Mouse (Mus musculus): ENCODE data around the gene Camkk1. TPM values are rescaled to one million over a fixed set of nuclear protein-coding genes. Genes with fewer than 3 reads are reported as not detected.

Gene Camkk1
- polyA plus RNA-seq, 1 experiment from 2014 or later: 17.1 TPM

DNA sequence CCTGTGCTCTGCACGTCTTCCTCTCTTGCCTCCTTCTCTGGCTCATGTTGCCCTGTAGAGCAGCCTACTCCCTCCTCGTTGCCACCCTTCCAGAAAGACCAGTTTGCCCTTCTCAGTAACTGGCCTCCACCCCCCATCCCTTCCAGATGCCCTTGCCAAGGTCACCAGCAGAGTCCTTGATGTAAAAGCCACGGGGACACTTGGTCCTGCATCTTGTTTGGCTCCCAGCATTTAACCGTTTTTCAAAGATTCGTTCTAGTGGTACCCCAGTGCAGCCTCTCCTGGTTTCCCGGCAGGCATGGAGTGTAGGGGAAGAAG lies 2.7 kb upstream of the Camkk1 start:
- no peak overlapping the region for H3K4me2 ChIP-seq (replicated peaks)
- no peaks in the 10 kb centered on the region for H3K9me3 ChIP-seq
- ATAC-seq: no peak
- no peak overlapping the region for H3K27ac ChIP-seq
- WGBS: 78% methylated on average over 6 of the region's 6 CpGs
- peaks cover 22% of the 10 kb centered on the region for H3K4me1 ChIP-seq (replicated peaks)
- H3K9ac ChIP-seq (replicated peaks): no peak overlapping the region
- no peaks in the 10 kb centered on the region for H3K36me3 ChIP-seq
- peaks cover 25% of the 10 kb centered on the region for H3K27me3 ChIP-seq
- no peak overlapping the region for H3K4me3 ChIP-seq (replicated peaks)

DNA sequence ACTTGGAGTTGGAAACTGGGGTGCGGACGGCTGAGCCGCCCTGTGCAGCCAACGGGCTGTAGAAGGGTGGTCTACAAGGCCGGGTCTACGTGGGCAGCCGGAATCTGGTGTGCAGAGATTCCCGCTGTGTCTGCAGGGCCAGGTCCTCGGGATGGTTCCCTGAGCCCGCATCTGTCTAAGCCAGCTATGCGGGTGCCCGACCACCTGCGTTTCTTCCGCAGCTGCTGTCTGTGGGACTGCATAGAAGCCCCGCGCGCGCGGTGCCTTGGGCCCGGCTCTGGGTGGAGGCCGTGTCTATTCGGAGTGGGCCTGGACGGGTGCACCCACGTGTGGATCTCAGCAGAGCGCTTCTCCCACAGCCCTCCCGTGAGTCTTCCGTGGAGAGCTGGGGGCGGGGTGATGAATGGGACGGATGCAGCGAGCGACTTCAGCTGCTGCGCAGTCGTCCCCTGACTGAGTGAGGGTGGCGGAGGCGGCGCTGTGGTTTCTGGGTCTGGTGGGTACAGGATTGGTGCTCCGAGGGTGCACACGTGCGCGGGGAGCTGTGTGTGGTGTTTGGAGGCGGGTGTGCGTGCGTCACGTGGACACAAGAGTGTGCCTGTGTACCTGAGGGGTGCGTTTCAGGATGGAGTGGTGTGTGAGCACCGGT lies 463 bp downstream of the Camkk1 start:
- no peaks in the 10 kb centered on the region for H3K36me3 ChIP-seq
- peak overlapping the region; percentile 22 for H3K27ac ChIP-seq
- H3K9me3 ChIP-seq: no peaks in the 10 kb centered on the region
- whole genome bisulfite sequencing: under 1% methylated on average over 46 of the region's 46 CpGs
- peak overlapping the region; percentile 89 for H3K4me2 ChIP-seq (replicated peaks)
- peak overlapping the region; percentile 54 for H3K4me3 ChIP-seq (replicated peaks)
- H3K9ac ChIP-seq (replicated peaks): peak overlapping the region; percentile 71
- peaks cover 35% of the 10 kb centered on the region for H3K27me3 ChIP-seq
- ATAC-seq: peak; percentile 80
- H3K4me1 ChIP-seq (replicated peaks): peaks cover 35% of the 10 kb centered on the region

DNA sequence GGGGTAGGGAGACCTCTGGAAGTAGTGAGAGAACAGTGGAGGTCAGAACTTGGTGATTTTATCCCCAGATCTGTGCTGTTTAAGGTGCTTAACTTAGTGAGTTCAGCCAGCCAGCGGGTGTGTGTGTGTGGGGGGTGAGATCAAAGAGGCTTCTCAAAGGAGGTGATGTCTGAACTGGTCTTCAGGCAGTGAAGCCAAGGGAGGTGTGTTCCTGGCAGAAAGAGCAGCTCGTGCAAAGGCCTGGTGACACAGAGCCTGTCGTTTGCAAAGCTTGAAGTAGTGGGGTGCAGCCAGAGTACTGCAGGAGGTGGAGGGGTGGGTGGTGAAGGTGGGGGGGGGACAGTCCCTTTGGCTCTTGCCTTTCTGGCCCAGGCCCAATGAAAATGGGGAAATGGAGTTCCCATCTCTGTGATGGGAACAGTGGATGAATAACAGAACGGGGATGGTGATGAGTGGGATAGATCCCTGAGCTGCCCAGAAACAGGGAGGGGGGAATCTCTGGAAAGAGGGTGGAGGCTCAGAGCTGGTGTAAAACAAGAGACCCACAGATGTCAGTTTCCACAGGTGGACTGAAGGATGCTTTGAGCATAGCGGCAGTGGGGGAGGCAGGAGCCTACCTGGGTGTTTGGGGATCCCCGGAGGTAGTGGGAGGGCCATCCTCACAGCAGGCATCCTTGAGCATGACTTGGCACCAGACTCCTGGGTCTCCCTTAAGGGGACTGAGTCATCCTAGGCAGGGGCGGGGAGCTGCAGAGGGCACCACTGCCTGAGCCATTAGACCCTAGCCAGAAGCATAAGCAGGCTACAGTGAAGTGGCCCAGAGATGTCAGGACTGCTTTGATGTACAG lies 2.4 kb downstream of the Camkk1 start:
- WGBS: 57% methylated on average over 7 of the region's 7 CpGs
- no peak overlapping the region for H3K27ac ChIP-seq
- no peak overlapping the region for H3K4me3 ChIP-seq (replicated peaks)
- no peaks in the 10 kb centered on the region for H3K36me3 ChIP-seq
- H3K27me3 ChIP-seq: peaks cover 35% of the 10 kb centered on the region
- no peak overlapping the region for H3K4me2 ChIP-seq (replicated peaks)
- peaks cover 36% of the 10 kb centered on the region for H3K4me1 ChIP-seq (replicated peaks)
- H3K9me3 ChIP-seq: no peaks in the 10 kb centered on the region
- ATAC-seq: no peak
- H3K9ac ChIP-seq (replicated peaks): no peak overlapping the region

DNA sequence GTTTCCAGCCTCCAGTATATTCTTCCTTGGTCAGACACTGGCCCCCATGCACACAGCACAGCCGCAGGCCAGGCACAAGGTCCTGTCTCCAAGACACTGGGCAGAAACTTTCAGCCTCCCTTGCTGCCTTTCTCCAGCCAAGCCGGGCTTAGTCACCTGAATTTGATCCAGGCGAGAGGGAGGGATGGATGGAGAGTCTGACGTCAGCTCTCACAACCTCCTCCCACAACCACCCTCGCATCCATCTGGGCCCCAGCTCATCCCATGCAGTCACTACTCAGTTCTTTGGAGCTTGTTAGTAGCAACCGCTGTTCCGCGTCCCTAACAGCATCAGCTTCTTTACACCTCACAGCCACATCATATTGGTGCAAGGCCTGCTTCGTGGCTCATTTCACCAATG lies 4.3 kb downstream of the Camkk1 start:
- H3K27me3 ChIP-seq: peaks cover 24% of the 10 kb centered on the region
- no peaks in the 10 kb centered on the region for H3K9me3 ChIP-seq
- H3K36me3 ChIP-seq: no peaks in the 10 kb centered on the region
- H3K4me1 ChIP-seq (replicated peaks): peaks cover 36% of the 10 kb centered on the region
- H3K27ac ChIP-seq: no peak overlapping the region
- no peak overlapping the region for H3K4me2 ChIP-seq (replicated peaks)
- WGBS: 50% methylated on average over 9 of the region's 9 CpGs
- no peak overlapping the region for H3K4me3 ChIP-seq (replicated peaks)
- no peak overlapping the region for H3K9ac ChIP-seq (replicated peaks)
- no peak for ATAC-seq

DNA sequence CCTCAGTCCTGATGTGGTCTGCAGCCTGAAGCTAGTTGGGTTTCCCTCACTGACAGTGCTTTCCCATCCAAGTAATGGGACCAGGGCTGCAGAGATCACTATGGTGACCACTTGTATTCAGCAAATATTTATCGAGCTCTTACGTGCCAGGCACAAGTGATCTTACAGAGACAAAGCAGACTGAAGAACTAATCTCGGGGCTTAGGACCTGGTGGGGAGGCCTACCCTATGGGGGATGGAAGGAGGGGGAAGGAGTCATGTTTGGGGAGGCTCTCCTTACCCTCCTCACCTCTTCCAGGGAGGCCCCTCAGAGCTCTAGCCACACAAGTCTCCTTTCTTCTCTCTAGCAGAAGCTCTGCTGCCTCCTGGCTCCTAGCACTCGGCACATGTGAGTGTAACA lies 5.0 kb downstream of the Camkk1 start:
- H3K36me3 ChIP-seq: no peaks in the 10 kb centered on the region
- no peak for ATAC-seq
- peaks cover 33% of the 10 kb centered on the region for H3K4me1 ChIP-seq (replicated peaks)
- H3K9ac ChIP-seq (replicated peaks): no peak overlapping the region
- H3K27ac ChIP-seq: no peak overlapping the region
- H3K4me3 ChIP-seq (replicated peaks): no peak overlapping the region
- H3K9me3 ChIP-seq: no peaks in the 10 kb centered on the region
- H3K27me3 ChIP-seq: peaks cover 24% of the 10 kb centered on the region
- 17% methylated on average over 4 of the region's 4 CpGs for WGBS
- no peak overlapping the region for H3K4me2 ChIP-seq (replicated peaks)

DNA sequence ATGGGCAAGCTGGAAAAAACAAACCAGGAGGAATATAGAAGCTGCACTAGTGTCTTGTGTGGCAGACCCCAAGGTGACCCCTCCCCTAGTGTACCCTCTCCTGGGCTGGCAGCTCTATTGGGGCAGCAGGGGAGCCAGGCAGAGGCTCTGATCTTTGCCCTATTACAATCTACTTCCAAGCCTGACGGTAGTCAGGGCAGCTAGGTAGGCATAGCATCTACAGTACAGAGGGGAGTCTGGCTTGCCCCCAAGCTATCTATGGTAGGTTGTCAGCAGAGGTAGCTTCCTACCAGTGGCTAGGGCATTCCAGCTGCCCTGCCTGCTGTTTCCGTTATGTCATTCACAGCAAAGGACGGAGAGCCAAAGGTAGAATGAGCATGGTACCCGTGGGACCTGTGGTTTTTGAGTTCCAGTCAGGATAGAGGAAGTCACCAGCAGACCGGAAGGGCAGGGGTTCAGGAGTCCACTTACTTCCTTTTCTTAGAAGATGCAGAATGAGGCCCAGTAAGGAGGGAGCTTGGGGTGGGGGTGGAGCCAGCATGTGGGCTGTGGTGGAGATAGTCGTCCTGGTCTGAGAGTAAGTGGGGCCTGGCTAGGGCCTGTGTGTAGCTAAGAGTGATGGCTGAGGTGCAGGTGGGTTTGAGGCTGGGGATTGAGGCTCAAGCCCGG lies 5.6 kb downstream of the Camkk1 start:
- WGBS: 71% methylated on average over 7 of the region's 7 CpGs
- H3K9ac ChIP-seq (replicated peaks): 0 out of 2 replicates have a peak overlapping the region, but pooled peaks have one; percentile 15
- H3K4me1 ChIP-seq (replicated peaks): peaks cover 29% of the 10 kb centered on the region
- H3K4me3 ChIP-seq (replicated peaks): no peak overlapping the region
- no peak for ATAC-seq
- H3K4me2 ChIP-seq (replicated peaks): no peak overlapping the region
- H3K27ac ChIP-seq: no peak overlapping the region
- no peaks in the 10 kb centered on the region for H3K9me3 ChIP-seq
- peaks cover 24% of the 10 kb centered on the region for H3K27me3 ChIP-seq
- H3K36me3 ChIP-seq: no peaks in the 10 kb centered on the region

DNA sequence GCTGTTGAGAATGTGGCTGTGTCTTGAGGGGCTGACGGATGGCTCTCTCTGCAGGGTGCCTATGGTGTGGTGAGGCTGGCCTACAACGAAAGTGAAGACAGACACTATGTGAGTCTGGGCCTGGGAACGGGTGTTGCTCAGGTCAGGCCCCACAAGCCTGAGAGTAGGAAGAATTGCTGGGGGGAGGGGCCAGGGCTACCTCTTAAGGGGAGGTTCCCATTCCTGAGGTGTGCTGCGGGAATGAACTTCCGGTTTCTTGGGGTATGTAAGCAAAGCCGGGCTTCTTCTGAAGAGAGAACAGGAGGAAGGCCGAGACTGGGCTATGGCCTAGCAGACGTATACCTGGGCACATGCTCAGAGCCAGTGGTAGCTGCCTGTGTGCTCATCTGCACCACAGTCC lies 8.2 kb downstream of the Camkk1 start:
- no peaks in the 10 kb centered on the region for H3K9me3 ChIP-seq
- no peaks in the 10 kb centered on the region for H3K36me3 ChIP-seq
- no peak overlapping the region for H3K9ac ChIP-seq (replicated peaks)
- peaks cover under 1% of the 10 kb centered on the region for H3K27me3 ChIP-seq
- no peak overlapping the region for H3K4me3 ChIP-seq (replicated peaks)
- H3K4me2 ChIP-seq (replicated peaks): no peak overlapping the region
- H3K27ac ChIP-seq: no peak overlapping the region
- no peak for ATAC-seq
- peaks cover 25% of the 10 kb centered on the region for H3K4me1 ChIP-seq (replicated peaks)
- WGBS: 68% methylated on average over 8 of the region's 8 CpGs

DNA sequence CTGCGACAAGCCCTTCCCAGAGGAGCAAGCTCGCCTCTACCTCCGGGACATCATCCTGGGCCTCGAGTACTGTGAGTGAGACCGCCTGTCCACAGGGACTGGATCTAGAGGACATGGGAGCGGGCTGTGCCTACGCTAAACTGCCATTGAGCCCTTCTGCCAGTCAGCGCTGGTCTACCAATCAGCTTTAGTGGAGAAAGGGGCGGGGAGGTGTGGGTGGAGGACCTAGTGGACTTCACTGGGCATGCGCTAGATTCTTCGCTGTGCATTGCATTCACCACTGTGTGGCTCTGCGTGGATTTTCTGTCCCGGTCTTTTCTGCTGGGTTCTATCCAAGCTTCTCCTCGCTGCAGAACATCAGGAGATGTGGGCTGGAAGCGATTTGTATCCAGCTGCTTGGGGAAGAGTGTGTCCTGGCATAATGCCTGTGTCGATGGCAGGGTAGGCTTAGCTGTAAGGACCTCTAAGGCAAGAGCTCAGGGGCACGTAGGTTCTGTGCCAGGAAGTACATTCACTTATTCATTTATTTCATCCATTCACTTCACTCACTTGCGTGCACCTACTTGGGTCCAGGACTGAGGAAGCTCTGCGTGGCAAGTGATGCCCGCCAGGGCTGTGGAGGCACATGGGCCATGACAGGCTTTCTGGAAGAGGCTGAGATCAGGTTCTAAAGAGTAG lies 12.2 kb downstream of the Camkk1 start:
- Histone ChIP-seq H3K9me3 (no peaks in the 10 kb centered on the region), H3K4me1 (replicated peaks) (peaks cover 11% of the 10 kb centered on the region), H3K27ac (peak overlapping the region; percentile 85), H3K9ac (replicated peaks) (peak overlapping the region; percentile 64), H3K36me3 (peaks cover 4% of the 10 kb centered on the region), H3K27me3 (no peaks in the 10 kb centered on the region), H3K4me2 (replicated peaks) (peak overlapping the region; percentile 65), H3K4me3 (replicated peaks) (peak overlapping the region; percentile 33)
- ATAC-seq: peak; percentile 94
- 23% methylated on average over 20 of the region's 20 CpGs for WGBS

DNA sequence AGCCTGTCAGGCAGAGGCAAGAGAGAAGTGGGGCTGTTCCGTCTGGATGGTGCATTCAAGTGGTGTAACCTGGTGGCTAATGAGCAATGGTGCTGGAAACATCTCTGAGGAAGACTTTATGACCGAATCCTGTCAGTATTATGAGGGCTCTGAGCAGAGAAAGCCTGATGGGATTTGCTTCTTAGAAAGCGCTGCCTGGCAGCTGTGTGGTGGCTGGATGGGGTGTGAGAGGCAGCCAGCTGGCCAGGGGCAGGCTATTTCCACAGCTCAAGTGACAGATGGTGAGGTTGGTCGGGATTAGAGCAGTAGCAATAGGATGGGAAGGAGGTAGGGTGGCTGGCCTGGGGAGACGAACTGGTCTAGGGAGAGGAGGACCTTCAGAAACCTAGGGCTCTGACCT lies 12.7 kb downstream of the Camkk1 start:
- WGBS: 58% methylated on average over 5 of the region's 5 CpGs
- Histone ChIP-seq H3K27ac (peak overlapping the region; percentile 85), H3K4me1 (replicated peaks) (peaks cover 11% of the 10 kb centered on the region), H3K36me3 (peaks cover 7% of the 10 kb centered on the region), H3K4me2 (replicated peaks) (peak overlapping the region; percentile 65), H3K9ac (replicated peaks) (peak overlapping the region; percentile 64), H3K27me3 (no peaks in the 10 kb centered on the region), H3K4me3 (replicated peaks) (no peak overlapping the region), H3K9me3 (no peaks in the 10 kb centered on the region)
- ATAC-seq: no peak; the same call in 1 of the 2 replicates

DNA sequence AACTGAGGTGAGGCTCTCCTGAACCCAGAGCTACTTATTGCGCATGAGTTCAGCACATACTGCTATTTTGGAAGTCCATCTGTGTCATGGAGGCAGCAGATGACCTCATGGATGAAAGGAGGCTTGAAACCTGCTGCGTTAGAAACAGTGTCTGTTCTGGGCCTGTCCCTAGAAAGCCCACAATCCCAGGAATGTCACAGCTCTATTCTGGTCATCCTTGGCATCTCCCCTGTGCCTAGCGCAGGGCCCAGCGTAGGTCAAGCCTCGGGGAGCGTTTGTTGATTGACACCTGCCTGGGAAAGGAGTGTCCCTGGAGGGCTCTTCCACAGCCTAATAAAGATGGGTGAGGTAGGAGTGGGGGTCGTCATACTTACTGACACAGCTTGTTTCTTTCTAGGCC lies 17.3 kb downstream of the Camkk1 start:
- H3K27ac ChIP-seq: no peak overlapping the region
- no peaks in the 10 kb centered on the region for H3K27me3 ChIP-seq
- H3K4me2 ChIP-seq (replicated peaks): no peak overlapping the region
- H3K9ac ChIP-seq (replicated peaks): no peak overlapping the region
- H3K36me3 ChIP-seq: peaks cover 34% of the 10 kb centered on the region
- 88% methylated on average over 7 of the region's 7 CpGs for WGBS
- no peak overlapping the region for H3K4me3 ChIP-seq (replicated peaks)
- H3K4me1 ChIP-seq (replicated peaks): peaks cover 7% of the 10 kb centered on the region
- no peaks in the 10 kb centered on the region for H3K9me3 ChIP-seq
- ATAC-seq: no peak

DNA sequence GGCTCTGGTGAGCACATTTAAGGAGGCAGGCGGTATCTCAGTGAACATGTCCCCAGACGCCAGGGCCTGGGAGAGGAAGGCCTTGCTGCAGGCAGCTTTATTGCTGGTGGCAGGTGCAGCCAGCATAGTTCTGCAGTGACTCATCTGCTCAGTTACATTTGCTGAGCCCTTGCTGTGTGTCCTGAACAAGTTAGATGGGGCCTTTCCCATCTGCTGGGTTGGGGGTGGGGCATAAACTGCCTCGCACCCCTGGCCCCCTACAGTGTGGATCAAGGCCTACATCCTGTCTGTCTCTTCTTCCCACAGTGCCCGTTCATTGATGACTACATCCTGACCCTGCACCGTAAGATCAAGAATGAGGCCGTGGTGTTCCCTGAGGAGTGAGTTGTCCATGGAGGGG lies 18.1 kb downstream of the Camkk1 start:
- no peak for ATAC-seq
- H3K9me3 ChIP-seq: no peaks in the 10 kb centered on the region
- no peaks in the 10 kb centered on the region for H3K4me1 ChIP-seq (replicated peaks)
- no peak overlapping the region for H3K9ac ChIP-seq (replicated peaks)
- H3K4me3 ChIP-seq (replicated peaks): no peak overlapping the region
- no peak overlapping the region for H3K27ac ChIP-seq
- H3K4me2 ChIP-seq (replicated peaks): no peak overlapping the region
- H3K36me3 ChIP-seq: peaks cover 41% of the 10 kb centered on the region
- H3K27me3 ChIP-seq: no peaks in the 10 kb centered on the region
- WGBS: 67% methylated on average over 6 of the region's 6 CpGs

DNA sequence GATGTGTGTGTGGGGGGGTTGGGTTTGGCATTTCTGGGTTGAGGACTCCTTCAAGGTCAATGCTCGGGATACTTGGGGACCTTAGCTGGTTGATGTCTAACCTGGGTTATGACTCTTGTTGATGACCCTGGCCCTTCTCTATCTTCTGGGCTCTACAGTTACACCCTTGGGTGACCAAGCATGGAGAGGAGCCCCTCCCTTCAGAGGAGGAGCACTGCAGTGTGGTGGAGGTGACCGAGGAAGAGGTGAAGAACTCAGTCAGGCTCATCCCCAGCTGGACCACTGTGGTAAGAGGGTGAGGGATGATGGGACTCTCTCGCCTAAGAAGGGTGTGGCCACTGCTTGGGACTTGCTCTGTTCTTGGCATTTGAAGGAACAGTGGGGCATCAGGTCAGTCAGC lies 18.9 kb downstream of the Camkk1 start:
- WGBS: 76% methylated on average over 3 of the region's 3 CpGs
- Histone ChIP-seq H3K9ac (replicated peaks) (no peak overlapping the region), H3K4me2 (replicated peaks) (no peak overlapping the region), H3K4me1 (replicated peaks) (no peaks in the 10 kb centered on the region), H3K9me3 (no peaks in the 10 kb centered on the region), H3K27me3 (no peaks in the 10 kb centered on the region), H3K27ac (no peak overlapping the region), H3K4me3 (replicated peaks) (no peak overlapping the region), H3K36me3 (peaks cover 41% of the 10 kb centered on the region)
- ATAC-seq: no peak

All from midbrain, embryonic 13.5 days (tissue).